Mouse (Mus musculus) forebrain, embryonic 15.5 days (tissue): ENCODE measurements at regions not wholly inside any gene's neighbourhood (a gene's known extent, or its start where the extent isn't known, plus 50 kb on each side); places are given as distances from the start of the nearest gene placed in this dataset.

Source experiments
- ATAC-seq: fragments of 200-750 bp; cut with Nextera tagmentation; replicated peaks from 2 replicates; pipeline ENCODE4 v1.8.0; 2017; ENCODE audit warnings: mild to moderate bottlenecking, moderate TSS enrichment, moderate library complexity
- H3K27ac ChIP-seq: fragments of 300-500 bp; sonication (generic); replicated peaks from 2 replicates; pipeline ENCODE4 v1.5.1; 2015; ENCODE audit warnings: mild to moderate bottlenecking, inconsistent platforms
- H3K27me3 ChIP-seq: fragments of 300-500 bp; sonication (generic); 2 replicates; pipeline ENCODE4 v1.6.1; 2015; ENCODE audit warnings: inconsistent platforms
- H3K36me3 ChIP-seq: fragments of 300-500 bp; sonication (generic); 2 replicates; pipeline ENCODE4 v1.6.1; 2015; ENCODE audit warnings: mild to moderate bottlenecking, inconsistent platforms
- H3K4me1 ChIP-seq: fragments of 300-500 bp; sonication (generic); 2 replicates; pipeline ENCODE4 v1.6.1; 2015; ENCODE audit warnings: inconsistent platforms
- H3K4me2 ChIP-seq: fragments of 300-500 bp; sonication (generic); replicated peaks from 2 replicates; pipeline ENCODE4 v1.6.1; 2015; ENCODE audit warnings: mild to moderate bottlenecking, inconsistent platforms
- H3K4me3 ChIP-seq: fragments of 300-500 bp; sonication (generic); 2 replicates; pipeline ENCODE4 v1.5.1; 2015; ENCODE audit warnings: mild to moderate bottlenecking, inconsistent platforms
- H3K9ac ChIP-seq: fragments of 300-500 bp; sonication (generic); replicated peaks from 2 replicates; pipeline ENCODE4 v1.6.1; 2015; ENCODE audit warnings: mild to moderate bottlenecking, inconsistent platforms
- H3K9me3 ChIP-seq: fragments of 300-500 bp; sonication (generic); 2 replicates; pipeline ENCODE4 v1.6.1; 2016; ENCODE audit warnings: inconsistent platforms
- WGBS: fragments of 180-500 bp; shearing (Covaris S2); methylation state at CpG from one replicate; pipeline ENCODE4 v1.1.7; 2015; ENCODE audit warnings: mixed read lengths; 5-methylcytosine and 5-hydroxymethylcytosine counted together

- Histone ChIP-seq H3K9ac (no peak overlapping the region), H3K4me1 (0 out of 2 replicates have a peak, but pooled peaks cover 8% of the 10 kb centered on the region), H3K27ac (no peak overlapping the region), H3K27me3 (no peaks in the 10 kb centered on the region), H3K9me3 (no peaks in the 10 kb centered on the region), H3K4me2 (no peak overlapping the region), H3K4me3 (no peak overlapping the region), H3K36me3 (no peaks in the 10 kb centered on the region)
- no peak for ATAC-seq
- whole genome bisulfite sequencing: 97% methylated on average over 2 of the region's 2 CpGs
These were observed 412.9 kb upstream of the Zfp703 start for GRCm38 (mm10) chr8:26564254-26564653.

GRCm38 (mm10) chr8:26568423-26569060, 408.6 kb upstream of the Zfp703 start:
- Histone ChIP-seq H3K4me1 (0 out of 2 replicates have a peak, but pooled peaks cover 8% of the 10 kb centered on the region), H3K27me3 (no peaks in the 10 kb centered on the region), H3K27ac (no peak overlapping the region), H3K36me3 (no peaks in the 10 kb centered on the region), H3K9me3 (0 out of 2 replicates have a peak, but pooled peaks cover 4% of the 10 kb centered on the region), H3K4me2 (no peak overlapping the region), H3K9ac (no peak overlapping the region), H3K4me3 (no peak overlapping the region)
- ATAC-seq: no peak
- 52% methylated on average over 15 of the region's 15 CpGs for WGBS

GRCm38 (mm10) chr8:26588841-26589240, 388.3 kb upstream of the Zfp703 start:
- H3K4me2 ChIP-seq: no peak overlapping the region
- 58% methylated on average over 1 of the region's 1 CpGs for WGBS
- H3K27ac ChIP-seq: no peak overlapping the region
- ATAC-seq: no peak
- H3K27me3 ChIP-seq: no peaks in the 10 kb centered on the region
- no peaks in the 10 kb centered on the region for H3K9me3 ChIP-seq
- peaks cover 14% of the 10 kb centered on the region for H3K4me1 ChIP-seq
- no peak overlapping the region for H3K9ac ChIP-seq
- no peak overlapping the region for H3K4me3 ChIP-seq
- no peaks in the 10 kb centered on the region for H3K36me3 ChIP-seq

GRCm38 (mm10) chr8:26590591-26591212, 386.4 kb upstream of the Zfp703 start:
- Histone ChIP-seq H3K9me3 (no peaks in the 10 kb centered on the region), H3K4me3 (no peak overlapping the region), H3K36me3 (no peaks in the 10 kb centered on the region), H3K9ac (no peak overlapping the region), H3K4me2 (no peak overlapping the region), H3K27ac (no peak overlapping the region), H3K4me1 (peaks cover 17% of the 10 kb centered on the region), H3K27me3 (no peaks in the 10 kb centered on the region)
- no peak for ATAC-seq
- 83% methylated on average over 2 of the region's 2 CpGs for WGBS

- Histone ChIP-seq H3K27me3 (no peaks in the 10 kb centered on the region), H3K4me2 (no peak overlapping the region), H3K9me3 (no peaks in the 10 kb centered on the region), H3K36me3 (no peaks in the 10 kb centered on the region), H3K9ac (no peak overlapping the region), H3K4me3 (no peak overlapping the region), H3K4me1 (peaks cover 17% of the 10 kb centered on the region), H3K27ac (no peak overlapping the region)
- 66% methylated on average over 3 of the region's 3 CpGs for whole genome bisulfite sequencing
- no peak for ATAC-seq
These were observed 385.9 kb upstream of the Zfp703 start for GRCm38 (mm10) chr8:26591266-26591665.

DNA sequence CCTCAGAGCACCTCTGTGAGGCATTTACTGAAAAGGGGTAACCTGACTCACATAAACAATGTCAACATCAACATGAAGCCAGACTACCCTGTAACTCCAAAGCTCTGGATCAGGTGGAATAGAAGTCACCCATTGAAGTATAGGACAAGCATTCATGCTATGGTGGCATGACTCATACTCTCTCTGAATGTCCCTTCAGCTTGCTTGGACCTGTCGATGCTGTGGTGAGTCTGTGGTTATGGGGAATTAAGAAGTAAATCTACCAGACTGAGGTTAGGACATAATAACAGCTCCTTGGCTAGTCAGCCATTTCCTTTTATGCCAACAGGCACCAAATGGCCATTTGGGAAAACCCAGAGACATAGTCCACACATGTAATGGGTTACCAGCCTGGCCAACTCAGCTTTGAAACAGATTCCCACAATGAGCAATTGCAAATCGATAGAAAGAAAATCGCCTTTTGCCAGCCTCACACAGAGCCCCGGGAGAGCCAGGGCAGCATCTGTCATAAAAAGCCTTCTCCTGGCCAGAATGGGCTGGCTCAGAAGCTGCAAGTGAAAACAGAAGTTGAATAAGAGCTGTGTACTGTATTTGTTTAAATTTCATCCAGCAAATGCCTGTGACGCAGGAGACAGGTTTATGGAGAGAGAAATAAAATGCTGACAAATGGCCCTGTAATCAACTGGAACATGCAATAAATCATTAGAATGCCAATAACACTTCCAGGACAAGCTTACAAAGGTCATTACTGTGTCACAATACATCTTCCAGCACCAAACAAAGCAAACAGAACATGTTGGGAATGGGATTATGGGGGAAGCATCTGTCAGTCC, 383.4 kb upstream of the Zfp703 start:
- Histone ChIP-seq H3K36me3 (no peaks in the 10 kb centered on the region), H3K9me3 (no peaks in the 10 kb centered on the region), H3K4me3 (no peak overlapping the region), H3K4me1 (peaks cover 17% of the 10 kb centered on the region), H3K27ac (0 out of 2 replicates have a peak overlapping the region, but pooled peaks have one; percentile 12), H3K27me3 (no peaks in the 10 kb centered on the region), H3K4me2 (no peak overlapping the region), H3K9ac (no peak overlapping the region)
- 50% methylated on average over 5 of the region's 5 CpGs for WGBS
- ATAC-seq: no peak

DNA sequence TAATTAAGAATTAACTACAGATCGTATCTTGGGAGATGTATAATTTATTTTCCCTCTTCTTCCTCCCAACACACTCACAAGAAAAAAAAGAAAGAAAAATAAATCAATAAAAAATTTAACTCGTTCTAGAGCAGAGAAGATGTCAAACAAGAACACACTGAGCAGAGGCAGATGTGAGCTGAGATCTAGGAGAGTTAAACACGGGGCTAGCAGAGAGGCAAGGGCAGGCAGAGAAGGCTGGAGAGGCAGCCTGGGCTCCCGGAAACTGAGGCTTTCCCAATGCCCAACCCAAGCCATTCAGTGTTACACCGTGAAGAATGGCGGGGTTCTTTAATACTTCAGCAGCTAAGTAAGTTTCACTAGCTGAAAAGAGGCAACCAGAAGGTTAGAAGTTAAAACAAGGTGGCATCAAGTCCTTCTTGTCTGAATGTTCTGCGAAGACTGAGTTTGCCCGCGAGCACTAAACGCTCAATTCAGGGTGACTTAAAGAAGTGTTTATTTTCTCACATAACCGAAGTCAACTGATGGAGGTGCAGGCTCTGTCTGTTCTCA, 382.7 kb upstream of the Zfp703 start:
- 71% methylated on average over 11 of the region's 11 CpGs for WGBS

DNA sequence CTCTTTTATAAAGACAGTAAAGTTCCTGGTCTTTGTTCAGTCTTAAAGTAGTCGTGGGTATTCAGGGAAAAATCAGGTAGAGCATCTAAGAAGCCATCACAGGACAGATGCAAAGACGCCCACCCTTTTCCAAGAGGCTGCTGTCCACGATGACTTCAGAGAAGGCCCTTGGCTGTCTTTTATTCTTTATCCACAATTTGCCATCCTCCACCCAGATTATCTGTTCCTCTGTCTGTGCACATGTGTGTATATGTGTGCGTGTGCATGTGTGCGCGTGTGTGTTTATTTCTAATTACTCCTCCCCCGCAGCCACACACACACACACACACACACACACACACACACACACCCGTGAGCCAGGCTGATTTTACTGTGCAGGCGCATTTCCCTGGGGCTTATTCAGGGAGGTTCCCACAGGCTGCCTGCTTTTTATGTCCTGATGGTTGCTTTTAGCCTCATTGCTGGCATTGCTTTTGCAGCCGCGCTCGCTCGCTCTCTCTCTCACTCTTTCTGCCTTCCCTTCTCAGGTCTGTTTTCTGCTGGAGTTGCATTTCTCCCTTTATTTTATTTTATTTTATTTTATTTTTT, 381.6 kb upstream of the Zfp703 start:
- Histone ChIP-seq H3K9ac (no peak overlapping the region), H3K4me1 (peaks cover 14% of the 10 kb centered on the region), H3K4me3 (no peak overlapping the region), H3K9me3 (no peaks in the 10 kb centered on the region), H3K27ac (0 out of 2 replicates have a peak overlapping the region, but pooled peaks have one; percentile 22), H3K4me2 (no peak overlapping the region), H3K36me3 (no peaks in the 10 kb centered on the region), H3K27me3 (no peaks in the 10 kb centered on the region)
- WGBS: 58% methylated on average over 13 of the region's 13 CpGs
- no peak; the same call in 1 of the 2 replicates for ATAC-seq

More for the DNA sequence above, 382.7 kb upstream of the Zfp703 start:
- no peak overlapping the region for H3K27ac ChIP-seq
- peaks cover 14% of the 10 kb centered on the region for H3K4me1 ChIP-seq
- no peaks in the 10 kb centered on the region for H3K27me3 ChIP-seq
- H3K36me3 ChIP-seq: no peaks in the 10 kb centered on the region
- no peak overlapping the region for H3K9ac ChIP-seq
- no peak overlapping the region for H3K4me3 ChIP-seq
- no peaks in the 10 kb centered on the region for H3K9me3 ChIP-seq
- ATAC-seq: no peak
- no peak overlapping the region for H3K4me2 ChIP-seq

DNA sequence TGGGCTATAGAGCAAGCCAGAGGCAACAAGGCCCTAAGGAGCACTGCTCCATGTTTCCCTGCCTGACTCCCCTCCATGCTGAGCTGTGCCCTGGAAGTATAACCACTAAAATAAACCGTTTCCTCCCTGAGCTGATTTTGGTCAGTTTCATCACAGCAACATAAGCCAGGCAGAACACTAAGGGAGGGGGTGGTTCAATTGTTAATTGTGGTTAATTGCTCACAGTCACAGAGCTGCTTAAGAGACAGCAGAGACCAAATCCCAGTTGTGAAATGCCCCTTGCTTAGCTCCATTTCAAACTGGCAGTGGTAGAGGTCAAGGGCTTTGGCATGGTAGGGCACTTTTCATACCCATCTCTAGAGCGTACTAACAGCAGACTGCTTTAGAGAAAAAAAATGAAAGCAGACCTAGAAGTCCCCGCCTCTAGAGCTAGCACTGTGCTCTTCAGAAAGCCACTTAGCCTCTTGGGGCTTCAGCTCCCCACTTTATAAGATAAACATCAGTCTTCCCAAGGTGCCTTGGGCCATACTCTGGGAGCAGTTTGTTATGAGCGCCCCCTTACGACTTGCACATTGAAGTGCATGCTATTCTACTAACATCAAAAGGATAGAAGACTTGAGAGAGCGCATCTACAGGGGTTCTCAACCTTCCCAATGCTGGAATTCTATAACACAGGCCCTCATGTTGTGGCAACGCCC, 380.3 kb upstream of the Zfp703 start:
- no peaks in the 10 kb centered on the region for H3K9me3 ChIP-seq
- no peak for ATAC-seq
- no peaks in the 10 kb centered on the region for H3K36me3 ChIP-seq
- H3K27me3 ChIP-seq: no peaks in the 10 kb centered on the region
- H3K4me1 ChIP-seq: peaks cover 9% of the 10 kb centered on the region
- 65% methylated on average over 7 of the region's 7 CpGs for WGBS
- H3K9ac ChIP-seq: no peak overlapping the region
- no peak overlapping the region for H3K4me3 ChIP-seq
- no peak overlapping the region for H3K4me2 ChIP-seq
- H3K27ac ChIP-seq: no peak overlapping the region

DNA sequence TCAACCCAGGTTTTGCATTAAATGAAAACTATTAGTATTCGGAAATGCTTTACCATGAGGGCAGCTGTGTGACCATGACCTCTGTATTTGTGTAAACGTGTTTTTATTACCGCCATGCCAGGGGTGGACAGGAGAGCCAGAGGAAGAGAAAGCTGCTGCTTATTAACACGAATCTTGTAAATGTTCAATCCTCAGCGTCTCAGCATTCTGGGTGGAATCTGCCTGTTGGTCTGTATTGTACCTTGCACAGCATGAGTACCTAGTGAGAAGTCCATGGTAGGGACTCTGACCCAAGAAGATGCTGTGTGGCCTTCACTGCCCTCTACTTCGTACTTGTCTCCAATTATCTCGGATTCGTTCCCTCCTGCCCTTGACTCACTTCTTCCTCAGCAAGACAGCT, 378.6 kb upstream of the Zfp703 start:
- ATAC-seq: no peak
- 93% methylated on average over 8 of the region's 8 CpGs for WGBS
- Histone ChIP-seq H3K27ac (no peak overlapping the region), H3K36me3 (no peaks in the 10 kb centered on the region), H3K4me3 (no peak overlapping the region), H3K4me2 (no peak overlapping the region), H3K9ac (no peak overlapping the region), H3K9me3 (no peaks in the 10 kb centered on the region), H3K4me1 (peaks cover 6% of the 10 kb centered on the region), H3K27me3 (no peaks in the 10 kb centered on the region)

DNA sequence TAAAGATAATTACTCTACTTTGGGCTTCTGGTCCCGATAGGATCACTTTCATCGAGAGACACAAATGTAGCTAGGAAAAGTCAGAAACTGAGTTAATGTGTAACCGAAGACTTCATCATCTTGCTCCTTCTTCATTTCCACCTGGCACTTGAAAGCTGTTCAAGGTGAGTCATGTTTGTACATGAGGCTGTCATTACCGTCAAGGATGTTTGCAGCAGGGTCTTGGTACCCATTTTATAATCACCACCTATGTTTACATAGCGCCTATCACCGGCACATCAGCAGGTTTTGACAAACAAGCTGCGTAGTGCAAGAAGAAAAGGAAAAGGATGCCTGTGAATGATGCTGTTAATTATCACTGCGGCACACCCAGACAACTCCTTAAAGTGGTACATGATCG, 377.0 kb upstream of the Zfp703 start:
- no peaks in the 10 kb centered on the region for H3K36me3 ChIP-seq
- no peaks in the 10 kb centered on the region for H3K27me3 ChIP-seq
- ATAC-seq: no peak
- H3K4me2 ChIP-seq: no peak overlapping the region
- H3K9ac ChIP-seq: no peak overlapping the region
- no peak overlapping the region for H3K4me3 ChIP-seq
- 94% methylated on average over 9 of the region's 9 CpGs for WGBS
- no peaks in the 10 kb centered on the region for H3K9me3 ChIP-seq
- no peaks in the 10 kb centered on the region for H3K4me1 ChIP-seq
- no peak overlapping the region for H3K27ac ChIP-seq
